Mouse (Mus musculus): Measurements from ENCODE around the gene Dusp28. TPM values are rescaled to one million over a fixed set of nuclear protein-coding genes. Genes with fewer than 3 reads are reported as not detected.

Gene Dusp28
- polyA plus RNA-seq (2014; fragmentation: Nextera tagmentation; extraction: Ambion mirVana): 6.2 and 6.9 TPM in 2 replicates

DNA sequence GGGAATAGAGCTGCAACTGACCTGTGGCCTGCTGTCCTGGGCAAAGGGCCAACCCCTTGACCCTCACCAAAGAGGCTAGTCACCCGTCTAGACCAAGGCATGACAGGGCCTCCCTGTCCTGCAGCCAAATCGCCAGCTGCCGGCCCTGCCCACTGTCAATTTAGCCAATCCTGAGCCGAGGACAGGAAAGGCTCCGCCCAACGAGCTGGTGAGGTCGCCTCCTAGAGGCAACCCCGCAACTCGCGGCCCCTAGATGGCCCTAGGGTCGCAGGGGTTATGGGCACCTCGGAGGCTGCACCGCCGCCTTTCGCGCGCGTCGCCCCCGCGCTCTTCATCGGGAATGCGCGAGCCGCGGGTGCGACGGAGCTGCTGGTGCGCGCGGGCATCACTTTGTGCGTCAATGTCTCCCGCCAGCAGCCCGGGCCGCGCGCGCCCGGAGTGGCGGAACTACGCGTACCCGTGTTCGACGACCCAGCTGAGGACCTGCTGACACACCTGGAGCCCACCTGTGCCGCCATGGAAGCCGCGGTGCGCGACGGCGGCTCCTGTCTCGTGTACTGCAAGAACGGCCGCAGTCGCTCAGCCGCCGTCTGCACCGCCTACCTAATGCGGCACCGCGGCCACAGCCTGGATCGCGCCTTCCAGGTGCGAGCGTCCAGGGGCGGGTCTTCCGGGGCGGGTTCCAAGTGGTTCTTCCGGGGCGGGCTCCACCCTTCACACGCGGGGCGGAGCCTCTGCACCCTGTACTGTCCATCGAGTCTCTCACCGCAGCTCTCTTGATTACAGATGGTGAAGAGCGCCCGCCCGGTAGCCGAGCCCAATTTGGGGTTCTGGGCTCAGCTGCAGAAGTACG is at the start of gene Dusp28:
Dusp28 (plus strand) TSS at position 203 of the 853 bp plus-strand sequence.
- ATAC-seq (replicated peaks; ENCODE audit: insufficient number of reproducible peaks, low FRiP score, low TSS enrichment): peak; percentile 91
- Histone ChIP-seq H3K27ac (ENCODE audit: low read depth, low read length) (peak within 1 kb of the TSS; percentile 87), H3K36me3 (ENCODE audit: control insufficient read depth, insufficient read depth, low read length) (no peaks in the 10 kb centered on the region), H3K9ac (ENCODE audit: low read depth, low read length) (peak within 1 kb of the TSS; percentile 82), H3K4me3 (ENCODE audit: low read depth, low read length) (peak within 1 kb of the TSS; percentile 80), H3K4me1 (ENCODE audit: control insufficient read depth, insufficient read depth, low read length) (peaks cover 26% of the 10 kb centered on the region), H3K9me3 (replicated peaks; ENCODE audit: control insufficient read depth, low read length) (no peaks in the 10 kb centered on the region), H3K4me2 (peak within 1 kb of the TSS; percentile 81), H3K27me3 (ENCODE audit: control insufficient read depth, insufficient read depth, low read length) (no peaks in the 10 kb centered on the region)
- WGBS (ENCODE audit: insufficient replicate concordance): under 1% methylated on average over 80 of the region's 81 CpGs

DNA sequence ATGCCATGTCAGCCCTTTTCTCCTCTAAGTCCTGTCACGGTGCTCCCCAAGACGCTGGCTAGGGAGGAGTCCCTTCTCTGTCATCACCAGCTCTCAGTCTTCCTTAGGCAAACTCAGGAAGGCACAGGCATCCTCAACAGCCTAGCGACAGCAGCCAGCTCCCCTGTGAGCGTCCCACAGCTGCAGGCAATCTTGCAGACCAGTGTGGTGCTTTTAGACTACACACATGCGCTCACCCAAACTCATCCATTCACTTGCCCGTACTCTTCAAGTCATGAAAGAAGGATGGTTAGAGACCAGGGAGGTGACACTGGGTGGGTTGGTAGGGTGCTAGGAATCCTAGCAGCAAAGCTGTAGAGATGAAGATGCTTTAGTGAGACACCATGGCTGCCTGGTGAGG is 45.3 kb upstream of the Dusp28 start:
- no peaks in the 10 kb centered on the region for H3K4me1 ChIP-seq (ENCODE audit: control insufficient read depth, insufficient read depth, low read length)
- WGBS (ENCODE audit: insufficient replicate concordance): 69% methylated on average over 6 of the region's 6 CpGs

GRCm38 (mm10) chr1:92863268-92863667 is 43.5 kb upstream of the Dusp28 start:
- Histone ChIP-seq H3K9ac (ENCODE audit: low read depth, low read length) (no peak overlapping the region), H3K4me1 (ENCODE audit: control insufficient read depth, insufficient read depth, low read length) (no peaks in the 10 kb centered on the region), H3K4me2 (no peak overlapping the region), H3K9me3 (replicated peaks; ENCODE audit: control insufficient read depth, low read length) (no peaks in the 10 kb centered on the region), H3K36me3 (ENCODE audit: control insufficient read depth, insufficient read depth, low read length) (0 out of 2 replicates have a peak, but pooled peaks cover 2% of the 10 kb centered on the region), H3K4me3 (ENCODE audit: low read depth, low read length) (no peak overlapping the region), H3K27me3 (ENCODE audit: control insufficient read depth, insufficient read depth, low read length) (peaks cover 8% of the 10 kb centered on the region; the same call in 1 of the 2 replicates), H3K27ac (ENCODE audit: low read depth, low read length) (no peak overlapping the region)
- no peak for ATAC-seq (replicated peaks; ENCODE audit: insufficient number of reproducible peaks, low FRiP score, low TSS enrichment)
- 73% methylated on average over 4 of the region's 4 CpGs for WGBS (ENCODE audit: insufficient replicate concordance)

More for the DNA sequence above, 45.3 kb upstream of the Dusp28 start:
- Histone ChIP-seq H3K4me3 (ENCODE audit: low read depth, low read length) (no peak overlapping the region), H3K4me2 (no peak overlapping the region), H3K9me3 (replicated peaks; ENCODE audit: control insufficient read depth, low read length) (no peaks in the 10 kb centered on the region), H3K27ac (ENCODE audit: low read depth, low read length) (no peak overlapping the region), H3K9ac (ENCODE audit: low read depth, low read length) (no peak overlapping the region), H3K27me3 (ENCODE audit: control insufficient read depth, insufficient read depth, low read length) (peaks cover 8% of the 10 kb centered on the region; the same call in 1 of the 2 replicates), H3K36me3 (ENCODE audit: control insufficient read depth, insufficient read depth, low read length) (peaks cover 14% of the 10 kb centered on the region; the same call in 1 of the 2 replicates)
- no peak for ATAC-seq (replicated peaks; ENCODE audit: insufficient number of reproducible peaks, low FRiP score, low TSS enrichment)

DNA sequence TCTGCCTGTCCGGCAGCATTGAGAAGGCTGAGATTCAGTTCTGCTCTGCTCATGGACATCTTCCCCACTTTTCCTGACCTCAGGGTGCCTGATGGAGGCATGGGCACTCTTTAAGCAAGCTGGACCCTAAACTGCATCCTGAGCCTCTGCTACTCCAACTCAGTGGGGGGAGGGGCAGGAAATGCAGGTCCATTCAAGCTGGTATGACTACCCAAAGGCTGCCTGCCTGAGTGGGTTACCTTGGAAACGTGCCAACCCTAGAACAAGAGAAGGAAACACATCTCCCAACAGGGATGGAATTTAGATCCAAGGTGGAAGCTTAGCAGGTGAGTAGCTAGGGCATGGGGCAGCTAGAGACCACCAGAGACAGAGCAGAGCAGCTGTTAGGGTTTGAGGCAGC is 40.6 kb upstream of the Dusp28 start:
- Histone ChIP-seq H3K27ac (ENCODE audit: low read depth, low read length) (no peak overlapping the region), H3K4me1 (ENCODE audit: control insufficient read depth, insufficient read depth, low read length) (no peaks in the 10 kb centered on the region), H3K9me3 (replicated peaks; ENCODE audit: control insufficient read depth, low read length) (no peaks in the 10 kb centered on the region), H3K4me3 (ENCODE audit: low read depth, low read length) (no peak overlapping the region), H3K9ac (ENCODE audit: low read depth, low read length) (no peak overlapping the region), H3K4me2 (no peak overlapping the region), H3K27me3 (ENCODE audit: control insufficient read depth, insufficient read depth, low read length) (peaks cover 8% of the 10 kb centered on the region; the same call in 1 of the 2 replicates), H3K36me3 (ENCODE audit: control insufficient read depth, insufficient read depth, low read length) (no peaks in the 10 kb centered on the region)
- WGBS (ENCODE audit: insufficient replicate concordance): 56% methylated on average over 2 of the region's 2 CpGs
- ATAC-seq (replicated peaks; ENCODE audit: insufficient number of reproducible peaks, low FRiP score, low TSS enrichment): no peak

GRCm38 (mm10) chr1:92869985-92870384 is 36.8 kb upstream of the Dusp28 start:
- ATAC-seq (replicated peaks; ENCODE audit: insufficient number of reproducible peaks, low FRiP score, low TSS enrichment): no peak
- no peaks in the 10 kb centered on the region for H3K36me3 ChIP-seq (ENCODE audit: control insufficient read depth, insufficient read depth, low read length)
- H3K9ac ChIP-seq (ENCODE audit: low read depth, low read length): no peak overlapping the region
- 70% methylated on average over 2 of the region's 2 CpGs for WGBS (ENCODE audit: insufficient replicate concordance)
- no peaks in the 10 kb centered on the region for H3K9me3 ChIP-seq (replicated peaks; ENCODE audit: control insufficient read depth, low read length)
- H3K27me3 ChIP-seq (ENCODE audit: control insufficient read depth, insufficient read depth, low read length): peaks cover 7% of the 10 kb centered on the region
- H3K27ac ChIP-seq (ENCODE audit: low read depth, low read length): no peak overlapping the region
- H3K4me2 ChIP-seq: no peak overlapping the region
- no peaks in the 10 kb centered on the region for H3K4me1 ChIP-seq (ENCODE audit: control insufficient read depth, insufficient read depth, low read length)
- H3K4me3 ChIP-seq (ENCODE audit: low read depth, low read length): no peak overlapping the region

DNA sequence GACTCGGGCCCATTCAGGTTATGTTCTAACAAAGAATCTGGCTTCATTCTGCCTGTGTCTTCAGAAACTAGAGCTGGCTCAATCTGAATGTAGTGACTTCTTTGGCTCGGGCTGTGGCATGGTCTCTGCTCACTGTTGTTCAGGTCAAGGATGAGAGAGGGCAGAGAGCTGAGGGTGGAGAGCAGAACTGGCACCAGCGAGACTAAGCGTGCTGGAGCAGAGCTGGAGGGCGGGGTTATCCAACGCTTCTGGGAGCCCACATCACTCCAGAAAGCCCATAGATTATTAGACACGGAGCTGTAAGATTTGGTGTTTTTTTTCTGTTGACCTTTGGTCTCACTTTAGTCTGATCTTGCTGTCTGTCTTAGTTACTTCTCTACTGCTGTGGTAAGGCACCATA is 34.1 kb upstream of the Dusp28 start:
- Histone ChIP-seq H3K27ac (ENCODE audit: low read depth, low read length) (no peak overlapping the region), H3K4me1 (ENCODE audit: control insufficient read depth, insufficient read depth, low read length) (no peaks in the 10 kb centered on the region), H3K9me3 (replicated peaks; ENCODE audit: control insufficient read depth, low read length) (no peaks in the 10 kb centered on the region), H3K36me3 (ENCODE audit: control insufficient read depth, insufficient read depth, low read length) (no peaks in the 10 kb centered on the region), H3K27me3 (ENCODE audit: control insufficient read depth, insufficient read depth, low read length) (peaks cover 7% of the 10 kb centered on the region), H3K9ac (ENCODE audit: low read depth, low read length) (no peak overlapping the region), H3K4me2 (no peak overlapping the region), H3K4me3 (ENCODE audit: low read depth, low read length) (no peak overlapping the region)
- WGBS (ENCODE audit: insufficient replicate concordance): 81% methylated on average over 7 of the region's 7 CpGs
- ATAC-seq (replicated peaks; ENCODE audit: insufficient number of reproducible peaks, low FRiP score, low TSS enrichment): no peak

GRCm38 (mm10) chr1:92874011-92874410 is 32.8 kb upstream of the Dusp28 start:
- WGBS (ENCODE audit: insufficient replicate concordance): 82% methylated on average over 3 of the region's 3 CpGs

DNA sequence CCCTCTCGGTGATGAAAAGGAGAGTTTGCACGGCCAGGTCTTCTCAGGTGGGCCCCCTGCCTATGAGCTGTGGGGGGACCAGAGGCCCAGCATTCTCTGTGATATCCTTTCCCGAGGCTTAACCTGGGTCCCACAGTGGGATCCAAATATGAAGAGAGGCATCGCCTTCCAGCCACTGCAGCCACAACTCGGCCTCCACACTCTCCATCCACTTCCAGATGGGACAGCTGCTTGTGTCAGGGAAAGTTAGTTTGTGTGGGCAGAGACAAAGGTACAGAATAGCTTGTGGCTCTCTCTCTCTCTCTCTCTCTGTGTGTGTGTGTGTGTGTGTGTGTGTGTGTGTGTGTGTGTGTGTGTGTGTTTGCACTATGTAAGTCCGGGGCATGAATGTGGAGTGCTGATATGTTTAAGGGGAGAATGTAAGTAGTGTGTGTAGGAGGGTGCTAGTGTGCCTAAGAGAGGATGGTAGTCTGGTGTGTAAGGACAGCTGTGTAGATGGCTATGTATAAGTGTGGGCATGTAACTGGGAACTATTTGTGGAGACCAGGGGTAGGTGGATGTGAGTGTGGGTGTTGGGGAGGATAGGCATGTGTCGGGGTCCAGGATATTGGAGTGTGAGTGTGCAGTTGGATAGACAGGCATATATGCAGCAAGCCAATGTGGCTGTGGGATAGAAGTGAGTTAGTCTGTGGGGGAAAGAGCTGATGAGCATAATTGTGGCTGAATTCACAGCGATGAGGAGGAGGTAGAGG is 31.2 kb upstream of the Dusp28 start:
- Histone ChIP-seq H3K9ac (ENCODE audit: low read depth, low read length) (no peak overlapping the region), H3K4me1 (ENCODE audit: control insufficient read depth, insufficient read depth, low read length) (no peaks in the 10 kb centered on the region), H3K9me3 (replicated peaks; ENCODE audit: control insufficient read depth, low read length) (no peaks in the 10 kb centered on the region), H3K36me3 (ENCODE audit: control insufficient read depth, insufficient read depth, low read length) (no peaks in the 10 kb centered on the region), H3K4me3 (ENCODE audit: low read depth, low read length) (no peak overlapping the region), H3K27ac (ENCODE audit: low read depth, low read length) (no peak overlapping the region), H3K4me2 (no peak overlapping the region), H3K27me3 (ENCODE audit: control insufficient read depth, insufficient read depth, low read length) (peaks cover 7% of the 10 kb centered on the region)
- 70% methylated on average over 8 of the region's 8 CpGs for WGBS (ENCODE audit: insufficient replicate concordance)
- no peak for ATAC-seq (replicated peaks; ENCODE audit: insufficient number of reproducible peaks, low FRiP score, low TSS enrichment)

More at GRCm38 (mm10) chr1:92874011-92874410, 32.8 kb upstream of the Dusp28 start:
- H3K27ac ChIP-seq (ENCODE audit: low read depth, low read length): no peak overlapping the region
- H3K9me3 ChIP-seq (replicated peaks; ENCODE audit: control insufficient read depth, low read length): no peaks in the 10 kb centered on the region
- H3K9ac ChIP-seq (ENCODE audit: low read depth, low read length): no peak overlapping the region
- ATAC-seq (replicated peaks; ENCODE audit: insufficient number of reproducible peaks, low FRiP score, low TSS enrichment): no peak
- H3K27me3 ChIP-seq (ENCODE audit: control insufficient read depth, insufficient read depth, low read length): peaks cover 7% of the 10 kb centered on the region
- no peak overlapping the region for H3K4me2 ChIP-seq
- no peaks in the 10 kb centered on the region for H3K4me1 ChIP-seq (ENCODE audit: control insufficient read depth, insufficient read depth, low read length)
- H3K4me3 ChIP-seq (ENCODE audit: low read depth, low read length): no peak overlapping the region
- H3K36me3 ChIP-seq (ENCODE audit: control insufficient read depth, insufficient read depth, low read length): no peaks in the 10 kb centered on the region
